Mouse (Mus musculus) left cerebral cortex, postnatal 14 days (tissue): ENCODE measurements around the gene Creg1. TPM values are rescaled to one million over a fixed set of nuclear protein-coding genes. Genes with fewer than 3 reads are reported as not detected.

Experiments
- DNase-seq, 2 experiments: peaks; one replicate each; pipeline ENCODE4 v3.0.0; 2021 to 2022; ENCODE audit warnings: low spot score in 2 of 2, mixed read lengths in 1 of 2
- intact Hi-C: fragments of 180-260 bp; cut with DNase I; formaldehyde crosslinking; loops from one replicate; pipeline ENCODE4 v1.15.1; 2025
- total RNA-seq, 2 experiments: library from RNA; stranded (reverse); gene quantifications; 2 replicates each; pipeline ENCODE4 v1.2.3; 2021

The Creg1 gene
- total RNA-seq, 2 experiments from 2014 or later = 25.1 to 28.5 TPM

- DNase-seq = no peak
Measured at GRCm38 (mm10) chr1:165817264-165817663, 53.7 kb downstream of the Creg1 start.

GRCm38 (mm10) chr1:165818145-165818860 is 54.8 kb downstream of the Creg1 start:
- DNase-seq = no peak
- intact Hi-C loops = no loop called here

More at GRCm38 (mm10) chr1:165817264-165817663, 53.7 kb downstream of the Creg1 start:
- intact Hi-C loops = no loop called here

GRCm38 (mm10) chr1:165819147-165819546 is 55.6 kb downstream of the Creg1 start:
- intact Hi-C loops = no loop called here
- no peak for DNase-seq

GRCm38 (mm10) chr1:165822031-165822430 is 58.5 kb downstream of the Creg1 start:
- intact Hi-C loops = no loop called here
- no peak for DNase-seq

Other genes with a start within 250 kb of the Creg1 start
- gene Mpzl1, start 129.2 kb upstream of the Creg1 start, total RNA-seq = 10 to 100 TPM; 52.5 to 61.7 TPM
- gene Rcsd1, start 54.0 kb upstream of the Creg1 start, total RNA-seq = 1 to 10 TPM; 6.4 to 8.5 TPM
- gene Cd247, start 24.9 kb downstream of the Creg1 start, total RNA-seq = not detected
- gene Pou2f1, start 238.9 kb downstream of the Creg1 start, total RNA-seq = 10 to 100 TPM; 14.2 to 18.0 TPM